Mouse (Mus musculus): ENCODE measurements around the gene Ap2a1. TPM values are rescaled to one million over a fixed set of nuclear protein-coding genes. Genes with fewer than 3 reads are reported as not detected.

Gene Ap2a1
- polyA plus RNA-seq, 1 experiment from 2014 or later, result 55.9 TPM

- no peak overlapping the region for H3K4me3 ChIP-seq (replicated peaks; ENCODE audit: low read depth, low read length)
- H3K4me1 ChIP-seq (replicated peaks; ENCODE audit: insufficient read depth, low read length), result peaks cover 18% of the 10 kb centered on the region
- H3K9ac ChIP-seq (ENCODE audit: low read depth, low read length), result no peak overlapping the region
- H3K4me2 ChIP-seq (ENCODE audit: low read length), result no peak overlapping the region
- no peaks in the 10 kb centered on the region for H3K27me3 ChIP-seq (ENCODE audit: insufficient read depth, low read length)
- ATAC-seq (replicated peaks; ENCODE audit: low FRiP score, low read depth), result no peak
- no peak for TF ChIP-seq CTCF (IDR thresholded peaks at IDR 0.05; ENCODE audit: low read depth)
- peak overlapping the region; percentile 56 for H3K27ac ChIP-seq
- H3K36me3 ChIP-seq (ENCODE audit: insufficient read depth, low read length), result peaks cover 38% of the 10 kb centered on the region
- DNase-seq (ENCODE audit: low spot score), result no peak
- 76% methylated on average over 14 of the region's 14 CpGs for WGBS
- no peaks in the 10 kb centered on the region for H3K9me3 ChIP-seq (replicated peaks; ENCODE audit: low read length)
These were observed 67.9 kb downstream of the Ap2a1 start for GRCm38 (mm10) chr7:44861429-44861816.

GRCm38 (mm10) chr7:44860576-44861428, 68.5 kb downstream of the Ap2a1 start:
- peak; percentile 88 for TF ChIP-seq CTCF (IDR thresholded peaks at IDR 0.05; ENCODE audit: low read depth)
- H3K27ac ChIP-seq, result peak overlapping the region; percentile 56
- peaks cover 36% of the 10 kb centered on the region for H3K36me3 ChIP-seq (ENCODE audit: insufficient read depth, low read length)
- no peaks in the 10 kb centered on the region for H3K27me3 ChIP-seq (ENCODE audit: insufficient read depth, low read length)
- peaks cover 14% of the 10 kb centered on the region for H3K4me1 ChIP-seq (replicated peaks; ENCODE audit: insufficient read depth, low read length)
- ATAC-seq (replicated peaks; ENCODE audit: low FRiP score, low read depth) (peak; percentile 36; the same call in 1 of the 2 replicates), DNase-seq (ENCODE audit: low spot score) (peak; percentile 90)
- no peaks in the 10 kb centered on the region for H3K9me3 ChIP-seq (replicated peaks; ENCODE audit: low read length)
- no peak overlapping the region for H3K4me3 ChIP-seq (replicated peaks; ENCODE audit: low read depth, low read length)
- H3K9ac ChIP-seq (ENCODE audit: low read depth, low read length), result no peak overlapping the region
- WGBS, result 53% methylated on average over 22 of the region's 22 CpGs
- no peak overlapping the region for H3K4me2 ChIP-seq (ENCODE audit: low read length)

GRCm38 (mm10) chr7:44859896-44860295, 69.4 kb downstream of the Ap2a1 start:
- no peak for ATAC-seq (replicated peaks; ENCODE audit: low FRiP score, low read depth)
- peaks cover 27% of the 10 kb centered on the region for H3K36me3 ChIP-seq (ENCODE audit: insufficient read depth, low read length)
- no peak for TF ChIP-seq CTCF (IDR thresholded peaks at IDR 0.05; ENCODE audit: low read depth)
- DNase-seq (ENCODE audit: low spot score), result no peak
- peaks cover 18% of the 10 kb centered on the region for H3K4me1 ChIP-seq (replicated peaks; ENCODE audit: insufficient read depth, low read length)
- WGBS, result 90% methylated on average over 11 of the region's 11 CpGs
- no peak overlapping the region for H3K9ac ChIP-seq (ENCODE audit: low read depth, low read length)
- no peak overlapping the region for H3K4me3 ChIP-seq (replicated peaks; ENCODE audit: low read depth, low read length)
- no peaks in the 10 kb centered on the region for H3K27me3 ChIP-seq (ENCODE audit: insufficient read depth, low read length)
- no peak overlapping the region for H3K27ac ChIP-seq
- no peak overlapping the region for H3K4me2 ChIP-seq (ENCODE audit: low read length)
- no peaks in the 10 kb centered on the region for H3K9me3 ChIP-seq (replicated peaks; ENCODE audit: low read length)

GRCm38 (mm10) chr7:44857905-44858304, 71.4 kb downstream of the Ap2a1 start:
- peak; percentile 76 for DNase-seq (ENCODE audit: low spot score)

GRCm38 (mm10) chr7:44857042-44857552, 72.2 kb downstream of the Ap2a1 start, which contains the start of gene Pnkp:
Gene Pnkp (plus strand): TSS chr7:44857139.
- Histone ChIP-seq H3K9ac (ENCODE audit: low read depth, low read length) (peak within 1 kb of the TSS; percentile 82), H3K4me3 (replicated peaks; ENCODE audit: low read depth, low read length) (peak within 1 kb of the TSS; percentile 73), H3K4me2 (ENCODE audit: low read length) (peak within 1 kb of the TSS; percentile 92), H3K4me1 (replicated peaks; ENCODE audit: insufficient read depth, low read length) (peaks cover 28% of the 10 kb centered on the region), H3K36me3 (ENCODE audit: insufficient read depth, low read length) (0 out of 2 replicates have a peak, but pooled peaks cover 2% of the 10 kb centered on the region), H3K27me3 (ENCODE audit: insufficient read depth, low read length) (no peaks in the 10 kb centered on the region), H3K9me3 (replicated peaks; ENCODE audit: low read length) (no peaks in the 10 kb centered on the region), H3K27ac (peak within 1 kb of the TSS; percentile 92)
- peak; percentile 90 for DNase-seq (ENCODE audit: low spot score)
- peak; percentile 10; the same call in 1 of the 2 replicates for TF ChIP-seq CTCF (IDR thresholded peaks at IDR 0.05; ENCODE audit: low read depth)
- ATAC-seq (replicated peaks; ENCODE audit: low FRiP score, low read depth), result peak; percentile 3; the same call in 1 of the 2 replicates
- under 1% methylated on average over 32 of the region's 32 CpGs for WGBS

More at GRCm38 (mm10) chr7:44857905-44858304, 71.4 kb downstream of the Ap2a1 start:
- peak overlapping the region; percentile 73 for H3K4me3 ChIP-seq (replicated peaks; ENCODE audit: low read depth, low read length)
- TF ChIP-seq CTCF (IDR thresholded peaks at IDR 0.05; ENCODE audit: low read depth), result no peak
- H3K27ac ChIP-seq, result peak overlapping the region; percentile 92
- WGBS, result 34% methylated on average over 8 of the region's 8 CpGs
- peaks cover 28% of the 10 kb centered on the region for H3K4me1 ChIP-seq (replicated peaks; ENCODE audit: insufficient read depth, low read length)
- no peak for ATAC-seq (replicated peaks; ENCODE audit: low FRiP score, low read depth)
- no peaks in the 10 kb centered on the region for H3K9me3 ChIP-seq (replicated peaks; ENCODE audit: low read length)
- H3K36me3 ChIP-seq (ENCODE audit: insufficient read depth, low read length), result peaks cover 10% of the 10 kb centered on the region
- H3K4me2 ChIP-seq (ENCODE audit: low read length), result peak overlapping the region; percentile 92
- no peaks in the 10 kb centered on the region for H3K27me3 ChIP-seq (ENCODE audit: insufficient read depth, low read length)
- peak overlapping the region; percentile 82 for H3K9ac ChIP-seq (ENCODE audit: low read depth, low read length)

GRCm38 (mm10) chr7:44856265-44856916, 72.9 kb downstream of the Ap2a1 start:
- no peak for DNase-seq (ENCODE audit: low spot score)
- H3K27me3 ChIP-seq (ENCODE audit: insufficient read depth, low read length), result no peaks in the 10 kb centered on the region
- peak overlapping the region; percentile 92 for H3K27ac ChIP-seq
- H3K36me3 ChIP-seq (ENCODE audit: insufficient read depth, low read length), result no peaks in the 10 kb centered on the region
- WGBS, result 59% methylated on average over 9 of the region's 9 CpGs
- TF ChIP-seq CTCF (IDR thresholded peaks at IDR 0.05; ENCODE audit: low read depth), result no peak
- ATAC-seq (replicated peaks; ENCODE audit: low FRiP score, low read depth), result no peak
- H3K4me2 ChIP-seq (ENCODE audit: low read length), result peak overlapping the region; percentile 92
- no peak overlapping the region for H3K9ac ChIP-seq (ENCODE audit: low read depth, low read length)
- H3K4me3 ChIP-seq (replicated peaks; ENCODE audit: low read depth, low read length), result peak overlapping the region; percentile 73; the same call in 1 of the 2 replicates
- H3K9me3 ChIP-seq (replicated peaks; ENCODE audit: low read length), result no peaks in the 10 kb centered on the region
- H3K4me1 ChIP-seq (replicated peaks; ENCODE audit: insufficient read depth, low read length), result peaks cover 28% of the 10 kb centered on the region

Data from kidney, postnatal 0 days (tissue).